Mouse (Mus musculus) heart, postnatal 0 days (tissue): ENCODE data around the gene Abhd12. TPM values are rescaled to one million over a fixed set of nuclear protein-coding genes. Genes with fewer than 3 reads are reported as not detected.
A peak's percentile ranks its signal among the peaks of the same experiment; 100 is the strongest.
"Not testable (repeated sequence)": the region's sequence is repeated elsewhere in the genome, so short reads cannot be mapped to it uniquely, and the experiment has no call there.

Experiments
- ATAC-seq: fragments of 200-750 bp; cut with Nextera tagmentation; 2 replicates; pipeline ENCODE4 v1.8.0; 2017; ENCODE audit warnings: low read depth, moderate number of reproducible peaks, moderate library complexity; ENCODE audit not compliant: insufficient read depth
- DNase-seq: peaks from one replicate; pipeline ENCODE4 v3.0.0-alpha.2; 2016; ENCODE audit warnings: low spot score
- H3K27ac ChIP-seq: fragments of 300-500 bp; sonication (generic); 2 replicates; pipeline ENCODE4 v1.5.1; 2014; ENCODE audit warnings: low read depth, mild to moderate bottlenecking
- H3K27me3 ChIP-seq: fragments of 300-500 bp; sonication (generic); 2 replicates; pipeline ENCODE4 v1.6.1; 2014; ENCODE audit warnings: low read length, mixed read lengths; ENCODE audit not compliant: control insufficient read depth, insufficient read depth
- H3K36me3 ChIP-seq: fragments of 300-500 bp; sonication (generic); replicated peaks from 2 replicates; pipeline ENCODE4 v1.6.1; 2014; ENCODE audit warnings: low read length, mixed read lengths; ENCODE audit not compliant: control insufficient read depth, insufficient read depth
- H3K4me1 ChIP-seq: fragments of 300-500 bp; sonication (generic); 2 replicates; pipeline ENCODE4 v1.6.1; 2014; ENCODE audit warnings: antibody characterized with exemption; ENCODE audit not compliant: control insufficient read depth, insufficient read depth
- H3K4me2 ChIP-seq: fragments of 300-500 bp; sonication (generic); 2 replicates; pipeline ENCODE4 v1.6.1; 2014; ENCODE audit warnings: low read depth, mild to moderate bottlenecking, low read length, moderate library complexity
- H3K4me3 ChIP-seq: fragments of 300-500 bp; sonication (generic); 2 replicates; pipeline ENCODE4 v1.5.1; 2014; ENCODE audit warnings: low read depth, low read length
- H3K9ac ChIP-seq: fragments of 300-500 bp; sonication (generic); replicated peaks from 2 replicates; pipeline ENCODE4 v1.6.1; 2014; ENCODE audit warnings: low read depth, low read length, mixed read lengths
- H3K9me3 ChIP-seq: fragments of 300-500 bp; sonication (generic); replicated peaks from 2 replicates; pipeline ENCODE4 v1.6.1; 2016; ENCODE audit warnings: low read length; ENCODE audit not compliant: control insufficient read depth
- CTCF ChIP-seq: IDR thresholded peaks from 2 replicates; pipeline ENCODE4 v1.5.1; 2016; ENCODE audit warnings: antibody characterized with exemption, control low read depth, low read depth
- EP300 ChIP-seq: IDR thresholded peaks from 2 replicates; pipeline ENCODE4 v1.6.1; 2016; ENCODE audit warnings: antibody characterized with exemption, low read depth
- WGBS: fragments of 180-500 bp; shearing (Covaris S2); extraction: QIAGEN DNeasy Blood & Tissue Kit; methylation state at CpG from one replicate; pipeline ENCODE4 v1.1.7; 2014; 5-methylcytosine and 5-hydroxymethylcytosine counted together
- polyA plus RNA-seq: library from polyadenylated mRNA; unstranded; fragments of >200 nt; fragmentation: Nextera tagmentation; extraction: Ambion mirVana; gene quantifications from 2 replicates; pipeline ENCODE4 v1.2.1, GENCODE M21; 2015
- total RNA-seq: library from RNA; depleted of rRNA; stranded (reverse); fragments of >200 nt; gene quantifications from 2 replicates; pipeline ENCODE4 v1.2.3, GENCODE M21; 2014; ENCODE audit warnings: low replicate concordance

Gene Abhd12
- total and polyA plus RNA-seq, 2 experiments from 2014 or later = 31.5 to 32.6 TPM

DNA sequence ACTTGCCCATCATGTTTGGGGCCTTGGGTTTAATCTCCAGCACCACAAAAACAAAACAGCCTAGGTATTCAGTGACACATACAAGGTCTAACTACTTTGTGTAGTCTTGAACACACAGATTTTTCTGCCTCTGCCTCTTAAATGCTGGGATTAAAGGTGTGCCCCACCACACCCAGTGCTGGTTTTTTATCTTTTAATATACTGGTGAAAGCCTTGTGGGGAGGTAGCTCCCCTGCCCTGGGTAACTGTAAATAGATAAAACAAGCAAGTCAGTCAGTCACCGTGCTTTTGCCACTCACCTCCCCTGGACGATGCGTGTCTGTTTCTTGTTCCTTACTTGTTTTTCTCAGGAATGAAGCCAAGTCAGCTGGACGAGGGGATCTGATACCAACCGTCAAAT lies 11.2 kb upstream of the Abhd12 start:
- Histone ChIP-seq H3K27me3 (no peaks in the 10 kb centered on the region), H3K9me3 (no peaks in the 10 kb centered on the region), H3K36me3 (0 out of 2 replicates have a peak, but pooled peaks cover 10% of the 10 kb centered on the region), H3K9ac (no peak overlapping the region), H3K4me1 (no peaks in the 10 kb centered on the region), H3K4me3 (no peak overlapping the region), H3K27ac (no peak overlapping the region), H3K4me2 (no peak overlapping the region)
- DNase-seq (no peak), ATAC-seq (no peak)
- 67% methylated on average over 5 of the region's 5 CpGs for WGBS
- no peak for TF ChIP-seq EP300

DNA sequence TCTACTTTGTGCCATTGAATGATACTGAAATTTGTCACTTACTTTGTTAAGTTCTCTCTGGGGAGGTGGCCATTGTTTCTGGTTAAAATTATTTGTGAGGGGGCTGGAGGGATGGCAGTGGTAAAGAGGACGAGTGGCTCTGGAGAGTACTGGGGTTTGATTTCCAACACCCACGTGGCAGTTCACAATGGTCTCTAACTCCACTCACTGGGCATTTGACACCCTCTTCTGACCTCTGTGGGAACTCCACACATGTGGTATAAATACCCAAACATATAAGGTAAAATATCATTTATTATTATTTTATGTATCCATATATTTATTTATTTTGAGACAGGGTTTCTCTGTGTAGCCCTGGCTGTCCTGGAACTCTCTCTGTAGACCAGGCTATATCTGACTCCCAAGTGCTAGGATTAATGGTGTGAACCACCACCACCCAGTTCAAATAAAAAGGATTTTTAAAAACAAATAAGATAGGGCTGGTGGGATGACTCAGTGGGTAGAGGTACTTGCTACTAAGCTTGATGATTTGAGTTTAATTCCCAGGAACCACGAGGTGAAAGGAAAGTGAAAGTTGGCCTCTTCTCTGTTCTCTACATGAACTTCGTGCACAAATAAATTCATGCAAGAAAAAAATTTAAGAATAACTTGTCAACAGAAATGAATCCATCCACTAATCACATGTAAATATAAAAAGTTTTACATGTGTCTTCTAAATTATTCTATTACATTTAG lies 10.4 kb upstream of the Abhd12 start:
- H3K4me2 ChIP-seq = no peak overlapping the region
- no peaks in the 10 kb centered on the region for H3K9me3 ChIP-seq
- H3K27ac ChIP-seq = no peak overlapping the region
- H3K36me3 ChIP-seq = 0 out of 2 replicates have a peak, but pooled peaks cover 10% of the 10 kb centered on the region
- H3K27me3 ChIP-seq = no peaks in the 10 kb centered on the region
- no peak overlapping the region for H3K9ac ChIP-seq
- TF ChIP-seq CTCF = no peak
- no peak for ATAC-seq
- 0 out of 2 replicates have a peak, but pooled peaks cover 3% of the 10 kb centered on the region for H3K4me1 ChIP-seq
- no peak overlapping the region for H3K4me3 ChIP-seq
- WGBS = 75% methylated on average over 4 of the region's 4 CpGs
- DNase-seq = no peak

DNA sequence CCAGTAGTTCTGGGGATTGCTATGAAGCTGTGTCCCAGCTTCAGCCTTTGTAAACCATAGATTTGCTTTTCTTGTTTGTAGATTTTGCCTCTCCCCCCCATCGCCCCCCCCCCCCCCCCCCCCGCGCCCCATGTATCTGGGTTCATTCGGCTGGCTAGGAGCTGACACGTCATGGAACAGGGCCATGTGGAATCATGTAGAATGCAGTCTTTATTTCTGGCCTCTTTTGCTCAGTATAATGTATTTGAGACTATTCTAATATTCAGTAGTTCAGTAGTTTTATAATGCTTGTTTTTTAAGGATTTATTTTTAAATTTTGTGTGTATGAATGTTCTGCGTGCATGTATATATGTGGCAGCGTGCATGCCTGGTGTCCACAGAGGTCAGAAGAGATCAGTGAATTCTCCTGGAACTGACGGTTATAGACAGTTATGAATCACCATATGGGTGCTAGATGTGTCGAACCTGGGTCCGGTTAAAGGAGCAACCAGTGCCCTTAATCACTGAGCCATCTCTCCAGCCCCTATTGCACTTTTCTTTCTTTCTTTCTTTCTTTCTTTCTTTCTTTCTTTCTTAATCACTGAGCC lies 5.8 kb upstream of the Abhd12 start:
- peak overlapping the region; percentile 84 for H3K27ac ChIP-seq

DNA sequence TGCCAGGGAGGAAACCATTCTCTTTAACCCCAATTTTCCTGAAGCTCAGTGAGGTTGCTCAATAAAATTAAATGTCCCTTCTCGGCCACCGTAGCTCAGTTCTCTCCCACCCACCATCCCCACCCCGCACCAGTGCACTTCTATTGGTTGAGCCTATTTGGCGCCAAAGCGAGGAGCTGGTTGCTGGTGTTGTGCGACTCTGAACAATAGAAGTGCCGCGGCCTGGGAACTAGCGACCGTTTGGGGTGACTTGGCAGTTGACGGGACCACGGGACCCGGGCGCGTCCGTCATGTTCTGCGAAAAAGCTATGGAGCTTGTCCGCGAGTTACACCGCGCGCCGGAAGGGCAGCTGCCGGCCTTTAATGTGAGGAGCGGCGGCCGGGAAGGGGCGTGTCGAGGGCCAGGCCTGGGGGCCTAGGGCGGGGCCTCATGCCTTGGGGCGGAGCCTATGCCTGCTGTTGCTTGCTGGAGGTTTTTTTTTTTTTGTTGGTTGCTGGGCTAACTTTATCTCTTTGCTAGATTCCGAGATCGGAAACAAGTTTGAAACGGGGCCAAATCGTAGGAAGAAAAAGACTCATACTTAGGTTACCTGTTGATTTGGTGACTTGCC lies 5.0 kb upstream of the Abhd12 start:
- H3K9me3 ChIP-seq = no peaks in the 10 kb centered on the region
- no peaks in the 10 kb centered on the region for H3K36me3 ChIP-seq
- ATAC-seq (peak; percentile 95), DNase-seq (peak; percentile 91)
- 0 out of 2 replicates have a peak, but pooled peaks cover 4% of the 10 kb centered on the region for H3K4me1 ChIP-seq
- H3K27ac ChIP-seq = peak overlapping the region; percentile 84
- no peaks in the 10 kb centered on the region for H3K27me3 ChIP-seq
- H3K4me2 ChIP-seq = peak overlapping the region; percentile 67
- peak overlapping the region; percentile 57 for H3K9ac ChIP-seq
- under 1% methylated on average over 35 of the region's 35 CpGs for WGBS
- peak overlapping the region; percentile 72 for H3K4me3 ChIP-seq
- no peak for TF ChIP-seq CTCF
- TF ChIP-seq EP300 = peak; percentile 76; the same call in 1 of the 2 replicates

More for the DNA sequence above, 5.8 kb upstream of the Abhd12 start:
- Histone ChIP-seq H3K36me3 (no peaks in the 10 kb centered on the region), H3K4me1 (0 out of 2 replicates have a peak, but pooled peaks cover 4% of the 10 kb centered on the region), H3K27me3 (no peaks in the 10 kb centered on the region), H3K4me3 (peak overlapping the region; percentile 72), H3K4me2 (peak overlapping the region; percentile 67), H3K9me3 (no peaks in the 10 kb centered on the region), H3K9ac (peak overlapping the region; percentile 57)
- TF ChIP-seq CTCF = no peak
- no peak for TF ChIP-seq EP300
- ATAC-seq (no peak), DNase-seq (no peak)
- 49% methylated on average over 7 of the region's 10 CpGs for WGBS

DNA sequence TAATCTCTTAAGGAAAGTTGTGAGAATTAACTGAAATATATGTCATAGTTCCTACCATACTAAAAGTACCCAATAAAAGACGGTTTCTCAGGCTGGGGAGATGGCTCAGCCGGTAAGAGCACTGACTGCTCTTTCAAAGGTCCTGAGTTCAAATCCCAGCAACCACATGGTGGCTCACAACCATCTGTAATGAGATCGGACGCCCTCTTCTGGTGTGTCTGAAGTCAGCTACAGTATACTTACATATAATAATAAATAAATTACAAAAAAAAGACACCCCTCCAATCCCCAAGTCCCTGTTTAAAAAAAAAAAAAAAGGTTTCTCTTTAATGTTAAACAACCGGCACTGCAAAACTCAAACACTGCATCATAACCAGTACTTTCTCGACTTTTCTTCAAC lies 4.3 kb upstream of the Abhd12 start:
- 43% methylated on average over 6 of the region's 6 CpGs for WGBS
- not testable (repeated sequence) for H3K36me3 ChIP-seq, ATAC-seq, H3K4me1 ChIP-seq, H3K9ac ChIP-seq, H3K9me3 ChIP-seq, H3K27me3 ChIP-seq, DNase-seq
- 0 out of 2 replicates have a peak overlapping the region, but pooled peaks have one; percentile 84 for H3K27ac ChIP-seq
- H3K4me3 ChIP-seq = peak overlapping the region; percentile 72; the same call in 1 of the 2 replicates
- peak overlapping the region; percentile 67 for H3K4me2 ChIP-seq
